Mouse (Mus musculus) retina, postnatal 1 day (tissue): ENCODE results near the gene Med31.

Source experiments
- DNase-seq: peaks from one replicate; pipeline ENCODE4 v3.0.0-alpha.2; 2012

The Med31 gene

DNA sequence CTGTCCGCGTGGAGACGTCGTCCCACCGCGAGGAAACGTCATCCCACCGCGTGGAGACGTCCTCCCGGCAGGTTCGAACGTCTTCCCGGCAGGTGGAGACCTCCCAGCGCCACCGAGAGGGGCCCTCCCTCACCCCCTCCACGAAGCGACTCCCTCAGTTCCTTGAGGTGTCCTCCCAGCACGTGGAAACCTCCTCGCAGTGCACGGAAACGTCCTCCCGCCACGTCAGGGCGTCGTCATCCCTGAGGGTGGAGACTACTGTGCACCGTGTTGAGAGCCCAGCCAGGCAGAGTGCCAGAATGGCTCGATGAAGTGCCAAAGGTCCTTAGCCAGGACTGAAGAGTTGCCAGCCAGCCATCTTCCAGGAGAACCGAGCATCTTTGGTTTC lies at the start of gene Med31:
Med31 (minus strand) TSS at position 183 of the 388 bp plus-strand sequence.
- DNase-seq: peak; percentile 81

DNA sequence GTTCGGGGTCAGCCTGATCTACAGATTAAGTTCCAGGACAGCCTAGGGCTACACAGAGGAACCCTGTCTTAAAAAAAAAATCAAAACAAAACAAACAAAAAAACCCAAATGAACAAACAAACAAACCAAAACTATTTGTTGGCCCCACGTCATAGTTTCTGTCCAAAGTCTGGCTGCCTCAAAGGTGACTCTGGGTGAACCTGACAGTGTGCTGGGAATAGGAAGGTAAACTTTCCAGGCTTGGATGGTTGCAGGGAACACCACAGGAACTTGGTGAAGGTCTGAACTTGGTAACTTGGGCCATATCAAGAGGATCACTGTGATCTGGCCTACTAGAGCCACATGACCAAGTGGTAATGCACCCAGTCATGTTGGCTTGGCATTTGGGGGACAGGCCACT lies 41.0 kb upstream of the Med31 start:
- DNase-seq: no peak

DNA sequence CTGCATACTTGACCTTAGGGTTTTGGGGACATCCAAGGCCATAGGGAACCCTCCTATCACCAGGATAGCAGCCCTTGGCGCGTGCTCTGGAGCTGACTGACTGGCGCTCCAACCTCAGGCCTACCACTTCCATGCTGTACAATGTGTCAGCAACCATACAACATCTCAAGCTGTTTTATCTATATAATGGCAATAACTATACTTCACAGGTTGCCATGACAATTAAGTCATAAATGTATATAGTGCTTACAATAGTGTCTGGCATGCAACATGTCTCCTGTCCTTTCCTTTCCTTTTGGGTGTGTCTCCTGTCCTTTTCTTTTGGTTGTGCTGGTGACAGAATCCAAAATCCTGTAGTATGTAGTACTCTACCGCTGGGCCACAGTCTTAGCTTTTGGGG lies 40.2 kb upstream of the Med31 start:
- DNase-seq: no peak

- DNase-seq: no peak
Observed at GRCm38 (mm10) chr11:72245196-72245753, 29.9 kb upstream of the Med31 start.

DNA sequence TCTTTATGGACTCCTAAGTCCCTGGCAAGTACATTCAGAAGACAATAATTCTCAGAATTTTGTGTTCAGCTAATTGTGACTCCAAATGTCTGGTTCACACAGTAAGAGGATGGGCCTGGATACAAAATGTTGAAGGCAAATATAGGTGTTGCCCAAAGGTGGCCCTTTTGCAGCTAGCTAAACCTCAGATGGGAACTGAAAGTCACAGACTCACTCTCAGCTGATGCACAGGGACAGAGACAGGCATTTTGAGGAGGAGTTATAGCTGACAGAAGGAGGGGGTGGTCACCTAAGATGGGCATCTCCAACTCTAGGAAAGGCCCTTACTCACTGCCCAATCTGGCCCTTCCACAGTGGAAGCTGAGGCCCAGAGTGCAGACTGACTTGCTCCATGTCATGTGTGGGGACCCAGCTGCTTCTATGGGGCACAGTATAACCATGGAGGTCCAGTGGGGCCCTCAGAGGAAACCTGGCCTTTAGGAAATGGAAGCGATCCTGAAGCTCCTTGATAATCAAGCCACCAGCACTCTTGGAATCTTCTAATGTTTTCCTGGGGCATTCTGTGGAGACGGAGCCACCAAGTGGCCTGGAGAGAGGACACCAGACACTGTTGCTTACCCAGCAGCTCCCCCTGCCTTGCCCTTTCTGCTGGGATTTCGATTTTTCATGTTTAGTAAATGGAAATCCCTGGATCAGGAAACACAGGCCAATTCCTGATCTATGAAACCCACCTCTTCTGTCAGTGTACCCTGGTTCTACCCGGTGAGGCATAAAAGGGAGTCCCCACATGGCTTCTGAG lies 24.9 kb upstream of the Med31 start:
- no peak for DNase-seq

- no peak for DNase-seq
Observed at GRCm38 (mm10) chr11:72234013-72234412, 18.6 kb upstream of the Med31 start.

- no peak for DNase-seq
Observed at GRCm38 (mm10) chr11:72232991-72233390, 17.6 kb upstream of the Med31 start.

DNA sequence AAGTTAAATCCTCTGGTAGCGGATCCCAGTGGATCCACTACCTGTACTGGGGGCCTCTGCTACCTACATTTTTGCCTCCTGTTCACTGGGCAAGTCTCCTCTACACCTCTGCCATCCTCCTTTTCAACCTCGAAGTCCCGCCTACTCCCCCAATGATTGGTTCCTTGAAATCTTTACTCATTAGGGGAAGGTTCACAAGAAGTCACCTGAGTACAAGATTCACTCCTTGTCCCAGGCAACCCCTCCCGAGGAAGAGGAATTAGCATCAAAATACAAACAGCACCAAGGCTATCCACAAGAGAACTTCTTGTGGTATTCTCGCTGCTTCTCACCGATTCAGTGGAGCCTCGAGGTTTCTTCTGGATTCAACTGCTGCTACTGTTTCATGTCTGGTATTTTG lies 16.7 kb upstream of the Med31 start:
- no peak for DNase-seq

DNA sequence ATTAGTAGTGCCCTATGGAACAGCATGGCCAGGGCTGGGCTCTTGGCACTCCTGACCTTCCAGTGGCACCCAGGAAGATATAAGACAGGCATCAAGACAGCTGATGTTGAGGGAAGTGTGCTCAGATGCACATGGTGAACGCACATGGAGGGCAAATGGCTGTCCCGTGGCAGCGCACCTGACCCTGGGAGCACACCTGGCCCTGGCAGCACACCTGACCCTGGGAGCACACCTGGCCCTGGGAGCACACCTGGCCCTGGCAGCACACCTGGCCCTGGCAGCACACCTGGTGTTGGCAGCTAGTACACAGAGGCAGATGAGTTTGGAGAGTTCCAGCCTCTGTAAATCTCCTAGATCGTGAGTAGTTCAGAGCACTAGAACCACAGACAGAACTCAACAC lies 13.1 kb upstream of the Med31 start:
- no peak for DNase-seq

- no peak for DNase-seq
Observed at GRCm38 (mm10) chr11:72226901-72227300, 11.5 kb upstream of the Med31 start.

GRCm38 (mm10) chr11:72226020-72226791 lies 10.8 kb upstream of the Med31 start:
- DNase-seq: peak; percentile 90

GRCm38 (mm10) chr11:72224865-72225264 lies 9.5 kb upstream of the Med31 start:
- DNase-seq: peak; percentile 86

DNA sequence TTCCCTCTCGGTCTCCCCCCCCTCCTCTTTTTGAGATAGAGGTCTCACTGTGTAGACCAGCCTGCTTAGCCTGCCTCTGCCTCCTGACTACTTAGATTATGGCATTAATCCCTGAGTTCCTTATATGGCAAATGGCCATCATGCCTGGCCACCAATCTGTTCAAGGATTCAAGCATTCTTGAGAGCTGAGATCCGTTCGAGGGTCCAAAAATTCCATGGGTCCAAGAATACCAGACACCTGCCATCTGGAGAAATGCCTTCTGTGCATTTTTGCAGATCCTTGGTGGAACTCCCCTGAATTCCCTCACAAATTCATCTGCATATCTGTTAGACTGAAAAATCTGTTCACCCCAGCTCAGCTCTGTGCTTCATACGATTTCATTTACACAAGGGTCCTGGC lies 8.0 kb upstream of the Med31 start:
- DNase-seq: no peak

- DNase-seq: peak; percentile 84
Observed at GRCm38 (mm10) chr11:72221278-72221677, 5.9 kb upstream of the Med31 start.

DNA sequence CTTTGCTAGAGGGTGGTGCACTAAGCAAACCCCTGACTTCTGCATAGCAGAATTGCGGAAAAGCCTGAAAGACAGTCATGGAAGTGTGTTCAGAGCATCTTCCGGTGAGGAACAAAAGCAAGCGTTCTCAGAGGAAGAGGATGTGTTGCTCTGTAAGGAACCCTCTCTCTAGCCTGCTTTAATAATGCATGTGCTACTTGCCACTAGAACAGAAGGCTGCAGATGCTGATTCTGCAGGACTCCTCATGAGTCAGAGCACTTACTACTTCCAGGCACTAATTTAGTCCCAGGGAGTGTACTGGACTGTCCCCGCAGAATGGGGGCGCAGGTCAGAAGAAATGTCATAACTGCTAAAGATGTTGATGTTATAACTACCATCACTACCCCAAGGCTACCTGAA lies 1.7 kb upstream of the Med31 start:
- DNase-seq: no peak

GRCm38 (mm10) chr11:72214591-72215409 lies 592 bp downstream of the Med31 start:
- peak; percentile 96 for DNase-seq

GRCm38 (mm10) chr11:72207834-72208377 lies 7.5 kb downstream of the Med31 start:
- no peak for DNase-seq

DNA sequence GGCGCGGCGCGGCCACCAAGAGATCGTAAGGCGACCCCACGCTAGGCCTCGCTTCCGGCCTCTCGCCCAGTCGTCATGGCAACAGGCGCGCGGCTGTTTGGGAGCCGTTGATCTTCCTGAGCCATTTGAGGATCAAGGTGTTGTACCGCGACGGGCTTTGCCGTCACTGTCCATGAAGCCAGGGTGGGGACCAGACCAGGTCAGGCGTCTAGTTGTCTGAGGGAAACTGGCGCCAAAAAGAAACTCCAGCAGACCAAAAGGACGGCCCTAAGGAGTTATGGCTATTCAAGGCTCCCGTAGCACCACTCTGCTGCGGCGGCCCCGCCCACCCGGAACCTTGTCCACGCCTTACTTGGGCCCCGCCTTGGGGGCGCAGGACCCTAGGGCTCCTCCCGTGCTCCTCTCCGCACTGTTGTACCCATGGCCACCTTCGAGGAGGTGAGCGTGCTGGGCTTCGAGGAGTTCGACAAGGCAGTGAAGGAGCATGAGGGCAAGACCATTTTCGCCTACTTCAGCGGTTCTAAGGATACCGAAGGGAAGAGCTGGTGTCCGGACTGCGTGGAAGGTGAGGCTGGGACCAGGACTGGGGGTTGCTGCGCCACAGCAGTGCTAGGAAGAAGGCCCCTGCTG lies 8.1 kb downstream of the Med31 start, which contains the start of the genes 4933427D14Rik and Txndc17:
4933427D14Rik (minus strand) TSS at position 256 of the 630 bp plus-strand sequence.
Txndc17 (plus strand) TSS at position 344 of the 630 bp plus-strand sequence.
- DNase-seq: peak; percentile 91

GRCm38 (mm10) chr11:72206341-72207203 lies 8.8 kb downstream of the Med31 start, which contains the start of gene Gm43951:
TSS of gene Gm43951 (minus strand) at chr11:72206840.
- DNase-seq: peak; percentile 43

DNA sequence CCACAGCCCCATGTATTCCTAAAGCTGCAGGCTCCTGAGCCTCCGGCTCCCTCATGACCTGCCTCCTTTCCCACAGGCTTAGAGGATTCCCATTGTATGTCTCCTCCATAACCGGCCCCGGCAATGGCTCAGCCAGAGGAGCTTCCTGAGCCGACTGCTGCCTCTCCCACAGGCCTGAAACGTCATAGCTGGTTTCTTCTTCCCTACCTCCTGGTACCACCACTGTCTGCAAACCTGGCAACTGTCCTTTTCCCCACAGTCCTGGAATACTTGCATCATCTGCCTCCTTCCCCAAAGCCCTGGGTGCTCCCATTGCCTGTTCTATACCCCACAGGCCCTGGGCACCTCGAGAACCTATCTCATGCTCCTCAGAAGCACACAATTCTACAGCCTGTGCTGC lies 10.1 kb downstream of the Med31 start:
- DNase-seq: no peak

- no peak for DNase-seq
Observed at GRCm38 (mm10) chr11:72203440-72203839, 12.0 kb downstream of the Med31 start.
